Mouse (Mus musculus): Measurements from ENCODE around the gene Gpx4.

DNA sequence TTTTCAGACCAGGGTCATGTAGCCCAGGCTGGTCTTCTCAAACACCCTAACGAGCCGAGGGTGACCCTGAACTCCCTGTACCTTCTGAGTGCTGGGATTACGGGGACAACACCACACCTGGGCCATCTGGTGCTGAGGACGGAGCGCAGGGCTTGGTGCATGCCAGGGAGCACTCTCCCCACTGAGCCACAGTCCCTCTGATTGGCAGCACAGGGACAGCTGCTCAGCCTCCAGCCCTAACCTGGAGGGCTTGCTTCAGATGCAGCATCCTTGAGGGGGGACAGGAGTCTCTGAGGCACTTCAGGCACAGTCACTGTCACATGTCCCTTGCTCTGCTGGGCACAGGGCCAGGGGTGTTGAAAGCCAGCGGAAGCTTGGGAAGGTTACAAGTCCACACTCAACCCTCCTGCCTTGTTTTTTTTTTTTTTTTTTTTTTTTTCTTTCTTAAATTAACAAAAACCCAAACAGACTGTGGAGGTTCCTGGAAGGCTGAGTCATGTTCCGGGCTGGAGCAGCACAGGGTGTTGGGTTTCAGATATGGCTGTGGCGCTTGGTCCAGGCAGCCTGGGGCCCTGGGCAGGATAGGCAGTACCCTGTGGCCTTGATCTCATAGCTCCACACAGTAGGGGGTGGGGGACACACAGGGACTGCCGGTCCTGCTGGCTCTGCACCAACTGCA lies 24.0 kb downstream of the Gpx4 start:
- TF ChIP-seq TAL1 (IDR thresholded peaks at IDR 0.05; ENCODE audit: low read length): peak; percentile 47
- TF ChIP-seq GATA1 (IDR thresholded peaks at IDR 0.05; ENCODE audit: low read length): no peak

Measured in erythroblast, embryonic 14.5 days (primary cell).